11 mouse cellular contexts compared by ENCODE assay signal in the genomic region with DNA sequence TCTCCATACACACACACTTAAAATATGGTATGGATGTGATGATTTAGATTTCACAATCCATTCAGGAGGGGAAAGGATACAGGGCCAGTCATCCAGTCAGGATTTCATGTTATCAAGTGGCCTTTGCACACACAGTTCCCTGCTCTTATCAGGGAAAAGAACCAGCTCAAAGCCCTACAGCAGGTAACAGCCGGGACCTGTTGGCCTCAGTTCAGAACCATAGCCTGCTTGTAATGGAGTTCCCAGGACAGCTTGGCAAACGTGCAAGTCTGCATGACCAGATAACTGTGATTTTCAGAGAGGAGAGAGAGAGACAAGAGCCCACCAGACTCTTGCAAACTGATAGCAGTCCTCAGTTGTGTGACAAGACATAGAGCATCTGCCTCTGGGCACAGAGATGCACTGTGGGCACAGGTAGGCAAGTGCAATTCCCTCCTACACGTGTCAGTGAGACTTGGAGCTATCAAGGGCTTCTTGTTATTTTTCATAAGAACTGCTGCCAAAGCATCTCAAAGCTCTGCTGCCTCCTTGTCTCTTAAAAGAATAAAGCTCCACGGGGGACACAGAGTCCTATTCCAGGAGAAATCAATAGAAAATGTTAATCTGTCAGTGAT.
DNase-seq lines count a peak whose midpoint lies in the region; ATAC-seq and TF ChIP-seq lines count a peak whose summit lies in the region.
"Had no signal": no experiment of that assay in that cellular context is flagged by ENCODE, and none has a peak within 500 bp of the region (broad histone marks: within the 10 kb centered on the region; RNA-seq: fewer than 3 reads in every experiment).

No protein-coding gene starts in this region.

- no peaks in the 10 kb centered on the region for H3K36me3 ChIP-seq in heart, embryonic 15.5 days
- H3K36me3 ChIP-seq in midbrain, postnatal 0 days (ENCODE audit: insufficient read depth, low read length) = no peaks in the 10 kb centered on the region
- H3K36me3 ChIP-seq in midbrain, embryonic 11.5 days (ENCODE audit: control insufficient read depth, insufficient read depth, low read length) = no peaks in the 10 kb centered on the region
- no peaks in the 10 kb centered on the region for H3K36me3 ChIP-seq in small intestine, adult 2 months (ENCODE audit: control insufficient read depth, insufficient read depth, low read length)
- H3K36me3 ChIP-seq: kidney, embryonic 15.5 days; liver, embryonic 15.5 days had no signal

- no peaks in the 10 kb centered on the region for H3K27me3 ChIP-seq in heart, embryonic 15.5 days
- H3K27me3 ChIP-seq in midbrain, postnatal 0 days (ENCODE audit: insufficient read depth, low read length) = no peaks in the 10 kb centered on the region
- H3K27me3 ChIP-seq in midbrain, embryonic 11.5 days (ENCODE audit: control insufficient read depth, insufficient read depth, low read length) = no peaks in the 10 kb centered on the region
- H3K27me3 ChIP-seq in small intestine, adult 2 months (ENCODE audit: control insufficient read depth, insufficient read depth, low read length) = no peaks in the 10 kb centered on the region
- H3K27me3 ChIP-seq: kidney, embryonic 15.5 days had no signal

- no peak for TF ChIP-seq CTCF in midbrain, postnatal 0 days (IDR thresholded peaks at IDR 0.05)
- TF ChIP-seq CTCF in small intestine, adult 2 months (IDR thresholded peaks at IDR 0.05; ENCODE audit: extremely low read depth, insufficient read length, insufficient replicate concordance, low read depth, low read length) = no peak

- H3K4me3 ChIP-seq in heart, embryonic 15.5 days = no peak overlapping the region
- no peak overlapping the region for H3K4me3 ChIP-seq in midbrain, postnatal 0 days (ENCODE audit: low read depth, low read length)
- H3K4me3 ChIP-seq in midbrain, embryonic 11.5 days (ENCODE audit: low read depth, low read length) = no peak overlapping the region
- no peak overlapping the region for H3K4me3 ChIP-seq in small intestine, adult 2 months (ENCODE audit: low read depth, low read length)
- H3K4me3 ChIP-seq: kidney, embryonic 15.5 days; liver, embryonic 15.5 days had no signal

- peak overlapping the region; percentile 7; the same call in 1 of the 2 replicates for H3K27ac ChIP-seq in heart, embryonic 15.5 days
- H3K27ac ChIP-seq in midbrain, postnatal 0 days (ENCODE audit: low read depth, low read length) = no peak overlapping the region
- H3K27ac ChIP-seq in midbrain, embryonic 11.5 days (ENCODE audit: low read depth, low read length) = no peak overlapping the region
- H3K27ac ChIP-seq in small intestine, adult 2 months (ENCODE audit: insufficient read depth, low read depth, low read length) = peak overlapping the region; percentile 4; the same call in 1 of the 2 replicates
- H3K27ac ChIP-seq: liver, embryonic 15.5 days had no signal

- H3K4me1 ChIP-seq in heart, embryonic 15.5 days (replicated peaks) = peaks cover 23% of the 10 kb centered on the region
- peaks cover 7% of the 10 kb centered on the region; the same call in 1 of the 2 replicates for H3K4me1 ChIP-seq in midbrain, postnatal 0 days (ENCODE audit: insufficient read depth, low read length)
- H3K4me1 ChIP-seq in midbrain, embryonic 11.5 days (ENCODE audit: control insufficient read depth, insufficient read depth, low read length) = peaks cover 14% of the 10 kb centered on the region
- peaks cover 13% of the 10 kb centered on the region; the same call in 1 of the 2 replicates for H3K4me1 ChIP-seq in small intestine, adult 2 months (ENCODE audit: control insufficient read depth, insufficient read depth, insufficient read length, low read length)
- H3K4me1 ChIP-seq: liver, embryonic 15.5 days had no signal

- H3K4me2 ChIP-seq in heart, embryonic 15.5 days = no peak overlapping the region
- no peak overlapping the region for H3K4me2 ChIP-seq in midbrain, postnatal 0 days (ENCODE audit: low read depth, low read length, poor library complexity, severe bottlenecking)
- H3K4me2 ChIP-seq in midbrain, embryonic 11.5 days = no peak overlapping the region
- H3K4me2 ChIP-seq: kidney, embryonic 15.5 days; liver, embryonic 15.5 days had no signal

- 15% methylated on average over 4 of the region's 4 CpGs for WGBS in heart, embryonic 15.5 days
- WGBS in midbrain, postnatal 0 days = 12% methylated on average over 4 of the region's 4 CpGs
- 31% methylated on average over 4 of the region's 4 CpGs for WGBS in midbrain, embryonic 11.5 days
- 13% methylated on average over 4 of the region's 4 CpGs for WGBS in small intestine, adult 2 months

- DNase-seq in heart, adult 8-10 months (ENCODE audit: low spot score) = no peak
- DNase-seq in midbrain, postnatal 0 days (ENCODE audit: low spot score) = peak; percentile 38
- no peak for DNase-seq in midbrain, embryonic 11.5 days (ENCODE audit: low spot score, missing footprints)
- DNase-seq in cerebellum, postnatal 14 days = peak; percentile 89 to 91
- DNase-seq in frontal cortex, postnatal 10 days (ENCODE audit: low spot score in 2 of 2) = no peak

- H3K9me3 ChIP-seq in heart, embryonic 15.5 days (replicated peaks) = no peaks in the 10 kb centered on the region
- no peaks in the 10 kb centered on the region for H3K9me3 ChIP-seq in midbrain, postnatal 0 days (ENCODE audit: low read length)
- no peaks in the 10 kb centered on the region for H3K9me3 ChIP-seq in midbrain, embryonic 11.5 days (ENCODE audit: control insufficient read depth, low read length)
- H3K9me3 ChIP-seq: kidney, embryonic 15.5 days; liver, embryonic 15.5 days had no signal

- no peak overlapping the region for H3K9ac ChIP-seq in heart, embryonic 15.5 days
- no peak overlapping the region for H3K9ac ChIP-seq in midbrain, postnatal 0 days (replicated peaks; ENCODE audit: low read length, poor library complexity, severe bottlenecking)
- H3K9ac ChIP-seq in midbrain, embryonic 11.5 days (ENCODE audit: low read length) = no peak overlapping the region
- H3K9ac ChIP-seq: kidney, embryonic 15.5 days; liver, embryonic 15.5 days had no signal

- no peak for TF ChIP-seq POLR2A in small intestine, adult 2 months (IDR thresholded peaks at IDR 0.05; ENCODE audit: low read depth, low read length)

- 0 out of 2 replicates have a peak, but pooled peaks have one; percentile 31 for ATAC-seq in heart, embryonic 15.5 days (replicated peaks; ENCODE audit: insufficient number of reproducible peaks, insufficient read depth, low FRiP score, low read depth)
- ATAC-seq in midbrain, postnatal 0 days (ENCODE audit: low FRiP score) = no peak
- ATAC-seq in midbrain, embryonic 11.5 days (ENCODE audit: low FRiP score) = no peak
- ATAC-seq: CD4-positive, CD25-positive, alpha-beta regulatory T cell, adult 4 months; Patski had no signal

Comparison
In these comparisons a context has a peak if more than half of its experiments do, and no peak if none do; other contexts are left out.
1. DNase-seq: peak in midbrain, postnatal 0 days (single experiment) and cerebellum, postnatal 14 days (2 of 2); none in heart, adult 8-10 months (single experiment), midbrain, embryonic 11.5 days (single experiment) and frontal cortex, postnatal 10 days (0 of 2).
2. H3K27ac ChIP-seq: peak in heart, embryonic 15.5 days (single experiment) and small intestine, adult 2 months (single experiment); none in midbrain, postnatal 0 days (single experiment) and midbrain, embryonic 11.5 days (single experiment).